Mouse (Mus musculus) mesoderm, embryonic 11.5 days (tissue): ENCODE results near the gene Mta1.

Experiments used
- DNase-seq: peaks from one replicate; pipeline ENCODE4 v3.0.0-alpha.2; 2012; ENCODE audit warnings: low read depth, low spot score

Mta1 gene

GRCm38 (mm10) chr12:113097749-113098281 is at the start of gene Mta1:
Mta1 (plus strand) TSS chr12:113098278.
- DNase-seq: peak; percentile 47

- no peak for DNase-seq
These were observed 48.2 kb upstream of the Mta1 start for GRCm38 (mm10) chr12:113049836-113050235.

- no peak for DNase-seq
These were observed 47.4 kb upstream of the Mta1 start for GRCm38 (mm10) chr12:113050671-113051070.

- DNase-seq: no peak
These were observed 46.3 kb upstream of the Mta1 start for GRCm38 (mm10) chr12:113051628-113052403.

GRCm38 (mm10) chr12:113056089-113056488 is 42.0 kb upstream of the Mta1 start:
- DNase-seq: no peak

GRCm38 (mm10) chr12:113060178-113060577 is 37.9 kb upstream of the Mta1 start:
- DNase-seq: no peak

- no peak for DNase-seq
These were observed 36.5 kb upstream of the Mta1 start for GRCm38 (mm10) chr12:113061606-113062005.

- DNase-seq: no peak
These were observed 35.9 kb upstream of the Mta1 start for GRCm38 (mm10) chr12:113062201-113062600.

- no peak for DNase-seq
These were observed 34.4 kb upstream of the Mta1 start for GRCm38 (mm10) chr12:113063700-113064099.

GRCm38 (mm10) chr12:113068002-113068401 is 30.1 kb upstream of the Mta1 start:
- DNase-seq: no peak

- no peak for DNase-seq
These were observed 28.7 kb upstream of the Mta1 start for GRCm38 (mm10) chr12:113069389-113069788.

- DNase-seq: no peak
These were observed 26.8 kb upstream of the Mta1 start for GRCm38 (mm10) chr12:113071321-113071720.

- no peak for DNase-seq
These were observed 26.3 kb upstream of the Mta1 start for GRCm38 (mm10) chr12:113071827-113072226.

- peak; percentile 10 for DNase-seq
These were observed 24.4 kb upstream of the Mta1 start for GRCm38 (mm10) chr12:113073420-113074328.

GRCm38 (mm10) chr12:113074329-113075062 is 23.6 kb upstream of the Mta1 start, which contains the start of gene Tex22:
Tex22 (plus strand) TSS chr12:113074502.
- DNase-seq: peak; percentile 82

- DNase-seq: peak; percentile 91
These were observed 23.0 kb upstream of the Mta1 start for GRCm38 (mm10) chr12:113075063-113075454.

- DNase-seq: no peak
These were observed 22.6 kb upstream of the Mta1 start for GRCm38 (mm10) chr12:113075486-113075885.

- no peak for DNase-seq
These were observed 10.8 kb upstream of the Mta1 start for GRCm38 (mm10) chr12:113087276-113087675.

- no peak for DNase-seq
These were observed 10.1 kb upstream of the Mta1 start for GRCm38 (mm10) chr12:113088026-113088425.

GRCm38 (mm10) chr12:113089107-113089506 is 9.0 kb upstream of the Mta1 start:
- DNase-seq: no peak

- no peak for DNase-seq
These were observed 8.0 kb upstream of the Mta1 start for GRCm38 (mm10) chr12:113090053-113090452.
